Mouse (Mus musculus): ENCODE results near the gene Taar7a. TPM values are rescaled to one million over a fixed set of nuclear protein-coding genes. Genes with fewer than 3 reads are reported as not detected.

The Taar7a gene
- polyA plus RNA-seq (2017; shearing (Covaris generic)): not detected

DNA sequence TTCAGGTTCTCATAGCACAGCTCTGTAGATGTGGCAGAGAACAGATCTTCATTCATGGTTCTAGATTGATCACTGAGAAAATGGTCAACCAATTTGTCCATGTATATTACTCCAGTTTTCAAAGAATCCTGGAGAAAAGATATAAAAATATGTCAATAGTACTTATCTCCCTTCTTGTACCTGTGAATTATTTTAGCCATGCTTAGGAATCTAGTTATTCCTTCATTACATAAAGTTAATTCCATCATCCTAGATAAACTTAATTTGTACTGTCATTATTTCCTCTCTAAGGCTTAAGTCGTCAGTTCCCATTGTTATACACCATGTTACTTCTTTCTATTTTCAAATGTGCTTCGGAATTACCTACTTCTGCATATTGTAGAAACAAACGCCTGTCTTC is at the start of gene Taar7a:
Gene Taar7a (minus strand): TSS at position 101 of the 400 bp plus-strand sequence.

DNA sequence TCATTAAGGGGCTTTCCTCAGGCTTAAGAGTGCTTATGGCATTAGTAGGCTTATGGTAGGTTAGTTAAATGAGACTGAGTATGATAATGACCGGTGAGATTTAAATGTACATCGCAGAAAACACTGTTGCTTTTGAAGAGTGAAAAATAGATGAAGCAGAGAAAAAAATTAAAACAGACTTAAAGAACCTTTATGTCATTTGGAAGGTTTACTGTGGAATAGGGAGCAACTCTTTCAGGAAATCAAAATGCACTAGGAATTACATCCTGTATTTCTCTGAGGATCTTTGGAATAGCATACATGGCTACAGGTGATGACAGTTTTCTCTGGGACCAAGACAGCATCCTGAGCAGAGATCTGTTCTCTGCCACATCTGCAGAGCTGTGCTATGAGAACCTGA is 44.0 kb upstream of the Taar7a start, which contains the start of gene Taar7e:
Gene Taar7e (plus strand): TSS at position 301 of the 400 bp plus-strand sequence.

DNA sequence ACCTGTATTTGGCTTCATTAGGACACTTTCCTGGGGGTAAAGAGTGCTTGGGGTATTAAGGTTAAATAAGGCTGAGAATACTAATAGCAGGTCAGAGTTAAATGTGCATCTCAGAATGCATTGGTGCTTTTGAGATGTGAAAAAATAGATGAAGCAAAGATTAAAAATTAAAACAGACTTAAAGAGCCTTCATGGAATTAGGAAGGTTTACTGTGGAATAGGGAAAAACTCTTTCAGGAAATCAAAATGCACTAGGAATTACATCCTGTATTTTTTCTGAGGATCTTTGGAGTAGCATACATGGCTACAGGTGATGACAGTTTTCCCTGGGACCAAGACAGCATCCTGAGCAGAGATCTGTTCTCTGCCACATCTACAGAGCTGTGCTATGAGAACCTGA is 33.6 kb upstream of the Taar7a start, which contains the start of gene Taar7d:
Gene Taar7d (plus strand): TSS at position 301 of the 400 bp plus-strand sequence.

DNA sequence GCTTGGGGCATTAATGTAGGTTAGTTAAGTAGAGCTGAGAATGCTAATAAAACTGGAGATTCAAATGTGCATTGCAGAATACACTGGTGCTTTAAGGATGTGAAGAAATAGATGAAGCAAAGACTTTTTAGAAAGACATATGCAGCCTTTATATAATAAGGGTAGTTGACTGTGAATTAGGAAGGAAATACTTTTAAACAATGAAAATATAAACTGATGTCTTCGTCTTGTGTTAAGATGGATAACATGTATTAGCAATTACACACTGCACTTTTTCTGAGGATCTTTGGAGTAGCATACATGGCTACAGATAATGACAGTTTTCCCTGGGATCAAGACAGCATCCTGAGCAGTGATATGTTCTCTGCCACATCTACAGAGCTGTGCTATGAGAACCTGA is 6.4 kb upstream of the Taar7a start, which contains the start of gene Taar7b:
Gene Taar7b (plus strand): TSS at position 301 of the 400 bp plus-strand sequence.

DNA sequence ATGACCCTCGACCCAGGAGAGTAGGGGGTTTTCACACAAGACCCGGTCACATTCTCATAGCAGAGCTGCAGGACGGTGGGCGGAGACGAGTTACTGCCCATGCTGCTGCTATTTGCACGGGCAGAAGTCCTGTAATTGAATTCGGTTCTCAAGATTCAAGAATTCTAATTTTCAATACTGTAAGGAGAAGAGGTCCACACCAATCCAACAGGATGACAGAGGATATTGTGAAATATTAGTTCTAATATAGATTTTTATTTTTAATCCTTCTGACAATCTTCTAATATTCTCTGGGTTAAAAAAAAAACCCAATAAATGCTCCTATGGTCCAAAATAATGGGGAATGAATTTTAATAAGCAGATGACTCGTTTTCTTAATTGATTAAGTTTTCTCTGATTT is 7.7 kb downstream of the Taar7a start, which contains the start of gene Taar6:
Gene Taar6 (minus strand): TSS at position 101 of the 400 bp plus-strand sequence.

DNA sequence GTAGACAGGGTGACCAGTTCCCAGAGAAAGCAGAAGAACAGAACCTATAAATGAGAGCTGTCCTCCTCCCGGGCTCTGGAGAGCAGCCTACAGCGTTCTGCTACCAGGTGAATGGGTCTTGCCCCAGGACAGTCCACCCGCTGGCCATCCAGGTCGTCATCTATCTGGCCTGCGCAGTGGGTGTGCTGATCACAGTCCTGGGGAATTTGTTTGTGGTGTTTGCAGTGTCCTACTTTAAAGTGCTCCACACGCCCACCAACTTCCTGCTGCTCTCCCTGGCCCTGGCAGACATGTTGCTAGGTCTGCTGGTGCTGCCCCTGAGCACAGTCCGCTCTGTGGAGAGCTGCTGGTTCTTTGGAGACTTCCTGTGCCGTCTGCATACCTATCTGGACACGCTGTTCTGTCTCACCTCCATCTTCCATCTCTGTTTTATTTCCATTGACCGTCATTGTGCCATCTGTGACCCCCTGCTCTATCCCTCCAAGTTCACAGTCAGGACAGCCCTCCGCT is 22.6 kb downstream of the Taar7a start, which contains the start of gene Taar5:
Gene Taar5 (plus strand): TSS at position 51 of the 510 bp plus-strand sequence.

DNA sequence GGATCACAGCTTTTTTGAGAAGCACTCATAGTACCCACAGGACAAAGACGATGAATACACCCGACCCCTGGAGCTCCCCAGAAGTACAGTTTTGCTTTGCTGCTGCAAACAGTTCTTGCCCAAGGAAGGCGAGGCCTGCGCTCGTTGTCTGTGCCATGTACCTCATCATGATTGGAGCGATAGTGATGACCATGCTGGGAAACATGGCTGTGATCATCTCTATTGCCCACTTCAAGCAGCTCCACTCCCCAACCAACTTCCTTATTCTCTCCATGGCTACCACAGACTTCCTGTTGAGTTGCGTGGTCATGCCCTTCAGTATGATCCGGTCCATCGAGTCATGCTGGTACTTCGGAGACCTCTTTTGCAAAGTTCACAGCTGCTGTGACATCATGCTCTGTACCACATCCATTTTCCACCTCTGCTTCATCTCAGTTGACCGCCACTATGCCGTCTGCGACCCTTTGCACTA is 32.8 kb downstream of the Taar7a start, which contains the start of gene Taar4:
Gene Taar4 (plus strand): TSS at position 51 of the 472 bp plus-strand sequence.

DNA sequence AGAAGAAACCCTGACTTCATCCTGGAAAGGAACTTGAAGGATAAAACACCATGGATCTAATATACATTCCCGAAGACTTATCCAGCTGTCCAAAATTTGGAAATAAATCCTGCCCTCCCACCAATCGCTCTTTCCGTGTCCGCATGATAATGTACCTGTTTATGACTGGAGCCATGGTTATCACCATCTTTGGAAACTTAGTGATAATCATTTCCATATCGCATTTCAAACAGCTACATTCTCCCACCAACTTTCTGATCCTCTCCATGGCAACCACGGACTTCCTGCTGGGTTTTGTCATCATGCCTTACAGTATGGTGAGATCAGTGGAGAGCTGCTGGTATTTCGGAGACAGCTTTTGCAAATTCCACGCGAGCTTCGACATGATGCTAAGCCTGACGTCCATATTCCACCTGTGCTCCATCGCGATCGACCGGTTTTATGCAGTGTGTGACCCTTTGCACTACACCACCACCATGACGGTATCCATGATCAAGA is 43.7 kb downstream of the Taar7a start, which contains the start of gene Taar3:
Gene Taar3 (plus strand): TSS at position 51 of the 498 bp plus-strand sequence.

Other genes starting within 250 kb of the Taar7a start
- gene Rps12, start 206.2 kb downstream of the Taar7a start, polyA plus RNA-seq (2017; shearing (Covaris generic)): 51.6 TPM
- not detected for gene Slc18b1, start 196.5 kb downstream of the Taar7a start, polyA plus RNA-seq (2017; shearing (Covaris generic))
- gene Vnn3, start 142.0 kb downstream of the Taar7a start, polyA plus RNA-seq (2017; shearing (Covaris generic)): 0.15 TPM
- not detected for gene Vnn1, start 98.8 kb downstream of the Taar7a start, polyA plus RNA-seq (2017; shearing (Covaris generic))
- not detected for gene Taar1, start 73.1 kb downstream of the Taar7a start, polyA plus RNA-seq (2017; shearing (Covaris generic))
- not detected for gene Taar2, start 54.9 kb downstream of the Taar7a start, polyA plus RNA-seq (2017; shearing (Covaris generic))
- gene Taar3, start 43.9 kb downstream of the Taar7a start, polyA plus RNA-seq (2017; shearing (Covaris generic)): not detected
- gene Taar4, start 33.0 kb downstream of the Taar7a start, polyA plus RNA-seq (2017; shearing (Covaris generic)): not detected
- gene Taar5, start 22.8 kb downstream of the Taar7a start, polyA plus RNA-seq (2017; shearing (Covaris generic)): not detected
- gene Taar6, start 7.8 kb downstream of the Taar7a start, polyA plus RNA-seq (2017; shearing (Covaris generic)): not detected
- gene Taar7b, start 6.5 kb upstream of the Taar7a start, polyA plus RNA-seq (2017; shearing (Covaris generic)): not detected
- gene Taar7d, start 33.7 kb upstream of the Taar7a start, polyA plus RNA-seq (2017; shearing (Covaris generic)): not detected
- gene Taar7e, start 44.1 kb upstream of the Taar7a start, polyA plus RNA-seq (2017; shearing (Covaris generic)): not detected
- not detected for gene Taar7f, start 56.0 kb upstream of the Taar7a start, polyA plus RNA-seq (2017; shearing (Covaris generic))
- gene Taar8a, start 83.0 kb upstream of the Taar7a start, polyA plus RNA-seq (2017; shearing (Covaris generic)): not detected
- not detected for gene Taar8b, start 98.8 kb upstream of the Taar7a start, polyA plus RNA-seq (2017; shearing (Covaris generic))
- not detected for gene Taar8c, start 108.4 kb upstream of the Taar7a start, polyA plus RNA-seq (2017; shearing (Covaris generic))
- not detected for gene Taar9, start 116.1 kb upstream of the Taar7a start, polyA plus RNA-seq (2017; shearing (Covaris generic))
- 45.4 TPM for gene Stx7, start 155.8 kb upstream of the Taar7a start, polyA plus RNA-seq (2017; shearing (Covaris generic))
- gene Moxd1, start 230.0 kb upstream of the Taar7a start, polyA plus RNA-seq (2017; shearing (Covaris generic)): not detected

Data from activated CD4-positive, CD25-positive, alpha-beta regulatory T cell, adult 9 weeks (primary cell).